Mouse (Mus musculus) forebrain, embryonic 15.5 days (tissue): Measurements from ENCODE around the gene Cdc42ep1. TPM values are rescaled to one million over a fixed set of nuclear protein-coding genes. Genes with fewer than 3 reads are reported as not detected.

Experiments
- ATAC-seq: fragments of 200-750 bp; cut with Nextera tagmentation; replicated peaks from 2 replicates; pipeline ENCODE4 v1.8.0; 2017; ENCODE audit warnings: mild to moderate bottlenecking, moderate TSS enrichment, moderate library complexity
- H3K27ac ChIP-seq: fragments of 300-500 bp; sonication (generic); replicated peaks from 2 replicates; pipeline ENCODE4 v1.5.1; 2015; ENCODE audit warnings: mild to moderate bottlenecking, inconsistent platforms
- H3K27me3 ChIP-seq: fragments of 300-500 bp; sonication (generic); 2 replicates; pipeline ENCODE4 v1.6.1; 2015; ENCODE audit warnings: inconsistent platforms
- H3K36me3 ChIP-seq: fragments of 300-500 bp; sonication (generic); 2 replicates; pipeline ENCODE4 v1.6.1; 2015; ENCODE audit warnings: mild to moderate bottlenecking, inconsistent platforms
- H3K4me1 ChIP-seq: fragments of 300-500 bp; sonication (generic); 2 replicates; pipeline ENCODE4 v1.6.1; 2015; ENCODE audit warnings: inconsistent platforms
- H3K4me2 ChIP-seq: fragments of 300-500 bp; sonication (generic); replicated peaks from 2 replicates; pipeline ENCODE4 v1.6.1; 2015; ENCODE audit warnings: mild to moderate bottlenecking, inconsistent platforms
- H3K4me3 ChIP-seq: fragments of 300-500 bp; sonication (generic); 2 replicates; pipeline ENCODE4 v1.5.1; 2015; ENCODE audit warnings: mild to moderate bottlenecking, inconsistent platforms
- H3K9ac ChIP-seq: fragments of 300-500 bp; sonication (generic); replicated peaks from 2 replicates; pipeline ENCODE4 v1.6.1; 2015; ENCODE audit warnings: mild to moderate bottlenecking, inconsistent platforms
- H3K9me3 ChIP-seq: fragments of 300-500 bp; sonication (generic); 2 replicates; pipeline ENCODE4 v1.6.1; 2016; ENCODE audit warnings: inconsistent platforms
- WGBS: fragments of 180-500 bp; shearing (Covaris S2); methylation state at CpG from one replicate; pipeline ENCODE4 v1.1.7; 2015; ENCODE audit warnings: mixed read lengths; 5-methylcytosine and 5-hydroxymethylcytosine counted together
- microRNA-seq: library from miRNA; unstranded; fragments of <30 nt; microRNA quantifications from one replicate; pipeline ENCODE4, GENCODE M21; 2016
- polyA plus RNA-seq: library from polyadenylated mRNA; unstranded; fragments of >200 nt; fragmentation: Nextera tagmentation; extraction: Ambion mirVana; gene quantifications from 2 replicates; pipeline ENCODE4 v1.2.1, GENCODE M21; 2015

The Cdc42ep1 gene
- polyA plus RNA-seq, 1 experiment from 2014 or later = 9.0 TPM

- Histone ChIP-seq H3K9me3 (no peaks in the 10 kb centered on the region), H3K4me1 (peaks cover 15% of the 10 kb centered on the region), H3K4me2 (no peak overlapping the region), H3K27me3 (no peaks in the 10 kb centered on the region; the same call in 1 of the 2 replicates), H3K36me3 (peaks cover 20% of the 10 kb centered on the region), H3K4me3 (no peak overlapping the region), H3K27ac (no peak overlapping the region), H3K9ac (no peak overlapping the region)
- WGBS = 85% methylated on average over 3 of the region's 3 CpGs
- no peak for ATAC-seq
Observed at GRCm38 (mm10) chr15:78896149-78896548, 53.7 kb downstream of the Cdc42ep1 start.

GRCm38 (mm10) chr15:78897488-78897887 is 55.1 kb downstream of the Cdc42ep1 start:
- Histone ChIP-seq H3K27ac (no peak overlapping the region), H3K9me3 (no peaks in the 10 kb centered on the region), H3K36me3 (peaks cover 11% of the 10 kb centered on the region), H3K4me3 (no peak overlapping the region), H3K27me3 (no peaks in the 10 kb centered on the region; the same call in 1 of the 2 replicates), H3K4me1 (peaks cover 15% of the 10 kb centered on the region), H3K4me2 (no peak overlapping the region), H3K9ac (no peak overlapping the region)
- 88% methylated on average over 4 of the region's 4 CpGs for whole genome bisulfite sequencing
- no peak for ATAC-seq

GRCm38 (mm10) chr15:78898507-78899001 is 56.1 kb downstream of the Cdc42ep1 start:
- H3K4me1 ChIP-seq = peaks cover 15% of the 10 kb centered on the region
- no peak overlapping the region for H3K27ac ChIP-seq
- no peak for ATAC-seq
- no peak overlapping the region for H3K9ac ChIP-seq
- no peak overlapping the region for H3K4me3 ChIP-seq
- no peaks in the 10 kb centered on the region for H3K9me3 ChIP-seq
- no peaks in the 10 kb centered on the region; the same call in 1 of the 2 replicates for H3K27me3 ChIP-seq
- 60% methylated on average over 6 of the region's 6 CpGs for WGBS
- no peak overlapping the region for H3K4me2 ChIP-seq
- H3K36me3 ChIP-seq = peaks cover 3% of the 10 kb centered on the region; the same call in 1 of the 2 replicates

- 4% methylated on average over 17 of the region's 20 CpGs for WGBS
- H3K4me2 ChIP-seq = peak within 1 kb of the TSS; percentile 97
- no peak for ATAC-seq
- H3K4me3 ChIP-seq = peak within 1 kb of the TSS; percentile 54
- H3K9me3 ChIP-seq = no peaks in the 10 kb centered on the region
- H3K9ac ChIP-seq = peak within 1 kb of the TSS; percentile 43
- H3K4me1 ChIP-seq = peaks cover 15% of the 10 kb centered on the region
- peaks cover 3% of the 10 kb centered on the region; the same call in 1 of the 2 replicates for H3K36me3 ChIP-seq
- H3K27ac ChIP-seq = no peak within 1 kb of the TSS
- no peaks in the 10 kb centered on the region; the same call in 1 of the 2 replicates for H3K27me3 ChIP-seq
Observed at GRCm38 (mm10) chr15:78899409-78899739, 57.0 kb downstream of the Cdc42ep1 start, which contains the start of gene Gm49510. Gene Gm49510 (plus strand): TSS chr15:78899667.

- peak within 1 kb of the TSS; percentile 97 for H3K4me2 ChIP-seq
- WGBS = 1% methylated on average over 47 of the region's 47 CpGs
- H3K4me3 ChIP-seq = peak within 1 kb of the TSS; percentile 54
- H3K27me3 ChIP-seq = no peaks in the 10 kb centered on the region; the same call in 1 of the 2 replicates
- H3K36me3 ChIP-seq = peaks cover 2% of the 10 kb centered on the region; the same call in 1 of the 2 replicates
- peak within 1 kb of the TSS; percentile 43 for H3K9ac ChIP-seq
- H3K9me3 ChIP-seq = no peaks in the 10 kb centered on the region
- ATAC-seq = peak; percentile 53; the same call in 1 of the 2 replicates
- H3K4me1 ChIP-seq = peaks cover 15% of the 10 kb centered on the region
- H3K27ac ChIP-seq = no peak within 1 kb of the TSS
Observed at GRCm38 (mm10) chr15:78899740-78900584, 57.5 kb downstream of the Cdc42ep1 start, which contains the start of gene Sh3bp1. Gene Sh3bp1 (plus strand): TSS chr15:78899768.

Small RNAs within 50 kb of the gene (microRNA-seq; reads per million reads assigned to microRNA genes)
- gene Mir6955 = not detected

Other genes starting within 250 kb of the Cdc42ep1 start
- gene Cyth4, start 245.6 kb upstream of the Cdc42ep1 start, polyA plus RNA-seq = 4.1 and 5.3 TPM in 2 replicates
- gene Elfn2, start 123.9 kb upstream of the Cdc42ep1 start, polyA plus RNA-seq = 6.2 and 6.8 TPM in 2 replicates
- 77.9 and 85.9 TPM in 2 replicates for gene Mfng, start 69.1 kb upstream of the Cdc42ep1 start, polyA plus RNA-seq
- gene Card10, start 39.6 kb upstream of the Cdc42ep1 start, polyA plus RNA-seq = 1.3 and 1.7 TPM in 2 replicates
- not detected in 2 replicates for gene Lgals2, start 12.9 kb downstream of the Cdc42ep1 start, polyA plus RNA-seq
- 60.3 and 62.0 TPM in 2 replicates for gene Gga1, start 34.6 kb downstream of the Cdc42ep1 start, polyA plus RNA-seq
- not detected in 2 replicates for gene Gm49510, start 57.0 kb downstream of the Cdc42ep1 start, polyA plus RNA-seq
- 3.6 and 5.9 TPM in 2 replicates for gene Sh3bp1, start 57.1 kb downstream of the Cdc42ep1 start, polyA plus RNA-seq
- 99.5 and 101 TPM in 2 replicates for gene Pdxp, start 71.3 kb downstream of the Cdc42ep1 start, polyA plus RNA-seq
- 61.7 and 66.5 TPM in 2 replicates for gene Lgals1, start 84.1 kb downstream of the Cdc42ep1 start, polyA plus RNA-seq
- 57.4 and 59.3 TPM in 2 replicates for gene Nol12, start 92.3 kb downstream of the Cdc42ep1 start, polyA plus RNA-seq
- gene Triobp, start 105.1 kb downstream of the Cdc42ep1 start, polyA plus RNA-seq = 43.3 and 49.9 TPM in 2 replicates
- gene H1f0, start 185.8 kb downstream of the Cdc42ep1 start, polyA plus RNA-seq = 470 and 489 TPM in 2 replicates
- not detected in 2 replicates for gene Galr3, start 199.3 kb downstream of the Cdc42ep1 start, polyA plus RNA-seq
- gene Ankrd54, start 220.3 kb downstream of the Cdc42ep1 start, polyA plus RNA-seq = 61.6 and 65.5 TPM in 2 replicates
- 192 and 195 TPM in 2 replicates for gene Eif3l, start 232.6 kb downstream of the Cdc42ep1 start, polyA plus RNA-seq